Mouse (Mus musculus): ENCODE results near the gene Speer4c. TPM values are rescaled to one million over a fixed set of nuclear protein-coding genes. Genes with fewer than 3 reads are reported as not detected.

The Speer4c gene
- polyA plus RNA-seq (2015; fragmentation: Illumina TruSeq; extraction: RNeasy Lipid Tissue Mini Kit (QIAGEN cat#74804); ENCODE audit: low read depth, low replicate concordance), result not detected

DNA sequence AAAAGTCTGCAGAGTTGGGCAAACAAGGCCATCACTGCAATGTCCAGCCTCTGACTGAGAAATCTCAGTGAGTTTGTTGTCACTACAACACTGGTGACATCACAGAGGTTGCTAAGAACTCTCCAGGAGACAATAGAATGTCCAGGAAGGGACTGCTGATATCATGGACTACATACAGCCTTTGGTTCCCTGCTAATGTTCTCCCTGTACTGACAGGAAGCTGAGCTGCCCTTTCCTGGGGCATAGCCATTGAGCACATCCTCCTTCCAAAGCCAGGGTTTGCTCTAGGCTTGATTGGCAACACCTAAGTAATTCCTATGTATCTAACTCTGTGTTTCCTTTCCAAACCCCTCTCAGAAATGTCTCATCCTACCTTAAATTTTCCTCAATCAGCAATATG, at the start of gene Speer4c:
Gene Speer4c, minus strand, starts transcription at position 101 of the 400 bp plus-strand sequence.

Other genes starting within 250 kb of the Speer4c start
- 1.2 TPM for gene Gm21149, start 237.7 kb downstream of the Speer4c start, polyA plus RNA-seq (2015; fragmentation: Illumina TruSeq; extraction: RNeasy Lipid Tissue Mini Kit (QIAGEN cat#74804); ENCODE audit: low read depth, low replicate concordance)
- gene Gm21190, start 185.0 kb downstream of the Speer4c start, polyA plus RNA-seq (2015; fragmentation: Illumina TruSeq; extraction: RNeasy Lipid Tissue Mini Kit (QIAGEN cat#74804); ENCODE audit: low read depth, low replicate concordance), result not detected
- not detected for gene Gm21083, start 136.9 kb downstream of the Speer4c start, polyA plus RNA-seq (2015; fragmentation: Illumina TruSeq; extraction: RNeasy Lipid Tissue Mini Kit (QIAGEN cat#74804); ENCODE audit: low read depth, low replicate concordance)
- gene Speer4d, start 95.2 kb downstream of the Speer4c start, polyA plus RNA-seq (2015; fragmentation: Illumina TruSeq; extraction: RNeasy Lipid Tissue Mini Kit (QIAGEN cat#74804); ENCODE audit: low read depth, low replicate concordance), result not detected
- gene 4930572O03Rik, start 57.2 kb downstream of the Speer4c start, polyA plus RNA-seq (2015; fragmentation: Illumina TruSeq; extraction: RNeasy Lipid Tissue Mini Kit (QIAGEN cat#74804); ENCODE audit: low read depth, low replicate concordance), result not detected
- gene Cacna2d1, start 220.4 kb upstream of the Speer4c start, polyA plus RNA-seq (2015; fragmentation: Illumina TruSeq; extraction: RNeasy Lipid Tissue Mini Kit (QIAGEN cat#74804); ENCODE audit: low read depth, low replicate concordance), result 87.5 TPM

Measured in brain, adult 10 weeks (tissue).